Mouse (Mus musculus): Measurements from ENCODE around the gene Gm10644. TPM values are rescaled to one million over a fixed set of nuclear protein-coding genes. Genes with fewer than 3 reads are reported as not detected.

Gene Gm10644
- polyA plus RNA-seq, 1 experiment = 1.1 TPM

- TF ChIP-seq POLR2A (IDR thresholded peaks at IDR 0.05; ENCODE audit: control insufficient read depth, extremely low read depth, insufficient read depth, low read length, poor library complexity) = no peak
- no peak for TF ChIP-seq CTCF (IDR thresholded peaks at IDR 0.05; ENCODE audit: borderline replicate concordance, control insufficient read depth, extremely low read depth, insufficient read depth, low read length, poor library complexity)
- H3K4me1 ChIP-seq (replicated peaks; ENCODE audit: control insufficient read depth, insufficient read depth, low read length) = peaks cover 28% of the 10 kb centered on the region
- H3K27ac ChIP-seq (ENCODE audit: control insufficient read depth, insufficient read depth, low read length) = no peak overlapping the region
- WGBS = under 1% methylated on average over 92 of the region's 100 CpGs
- H3K4me3 ChIP-seq (ENCODE audit: control insufficient read depth, insufficient read depth, low read length) = peak overlapping the region; percentile 50
- H3K36me3 ChIP-seq (ENCODE audit: control insufficient read depth, insufficient read depth, low read length) = no peaks in the 10 kb centered on the region
- no peak for DNase-seq
- no peaks in the 10 kb centered on the region for H3K27me3 ChIP-seq (ENCODE audit: control insufficient read depth, insufficient read depth, low read length)
These were observed 54.6 kb downstream of the Gm10644 start for GRCm38 (mm10) chr8:83900266-83900956.

- Histone ChIP-seq H3K36me3 (ENCODE audit: control insufficient read depth, insufficient read depth, low read length) (no peaks in the 10 kb centered on the region), H3K4me3 (ENCODE audit: control insufficient read depth, insufficient read depth, low read length) (peak within 1 kb of the TSS; percentile 50), H3K27me3 (ENCODE audit: control insufficient read depth, insufficient read depth, low read length) (no peaks in the 10 kb centered on the region), H3K4me1 (replicated peaks; ENCODE audit: control insufficient read depth, insufficient read depth, low read length) (peaks cover 25% of the 10 kb centered on the region), H3K27ac (ENCODE audit: control insufficient read depth, insufficient read depth, low read length) (no peak within 1 kb of the TSS)
- TF ChIP-seq CTCF (IDR thresholded peaks at IDR 0.05; ENCODE audit: borderline replicate concordance, control insufficient read depth, extremely low read depth, insufficient read depth, low read length, poor library complexity) = peak; percentile 51; the same call in 1 of the 2 replicates
- TF ChIP-seq POLR2A (IDR thresholded peaks at IDR 0.05; ENCODE audit: control insufficient read depth, extremely low read depth, insufficient read depth, low read length, poor library complexity) = peak; percentile 71; the same call in 1 of the 2 replicates
- DNase-seq = peak; percentile 88
- WGBS = under 1% methylated on average over 70 of the region's 70 CpGs
These were observed 55.4 kb downstream of the Gm10644 start, which contains the start of gene Adgrl1 for GRCm38 (mm10) chr8:83899363-83900252. TSS of gene Adgrl1 (plus strand) at chr8:83900105.

- peak; percentile 37 for DNase-seq
- no peaks in the 10 kb centered on the region for H3K36me3 ChIP-seq (ENCODE audit: control insufficient read depth, insufficient read depth, low read length)
- TF ChIP-seq POLR2A (IDR thresholded peaks at IDR 0.05; ENCODE audit: control insufficient read depth, extremely low read depth, insufficient read depth, low read length, poor library complexity) (no peak), CTCF (IDR thresholded peaks at IDR 0.05; ENCODE audit: borderline replicate concordance, control insufficient read depth, extremely low read depth, insufficient read depth, low read length, poor library complexity) (no peak)
- WGBS = 2% methylated on average over 13 of the region's 13 CpGs
- peak overlapping the region; percentile 50 for H3K4me3 ChIP-seq (ENCODE audit: control insufficient read depth, insufficient read depth, low read length)
- H3K27ac ChIP-seq (ENCODE audit: control insufficient read depth, insufficient read depth, low read length) = no peak overlapping the region
- no peaks in the 10 kb centered on the region for H3K27me3 ChIP-seq (ENCODE audit: control insufficient read depth, insufficient read depth, low read length)
- H3K4me1 ChIP-seq (replicated peaks; ENCODE audit: control insufficient read depth, insufficient read depth, low read length) = peaks cover 24% of the 10 kb centered on the region
These were observed 56.0 kb downstream of the Gm10644 start for GRCm38 (mm10) chr8:83898985-83899362.

- TF ChIP-seq CTCF (IDR thresholded peaks at IDR 0.05; ENCODE audit: borderline replicate concordance, control insufficient read depth, extremely low read depth, insufficient read depth, low read length, poor library complexity) (no peak), POLR2A (IDR thresholded peaks at IDR 0.05; ENCODE audit: control insufficient read depth, extremely low read depth, insufficient read depth, low read length, poor library complexity) (no peak)
- H3K4me1 ChIP-seq (replicated peaks; ENCODE audit: control insufficient read depth, insufficient read depth, low read length) = peaks cover 24% of the 10 kb centered on the region
- 43% methylated on average over 10 of the region's 10 CpGs for WGBS
- no peak overlapping the region for H3K4me3 ChIP-seq (ENCODE audit: control insufficient read depth, insufficient read depth, low read length)
- no peaks in the 10 kb centered on the region for H3K36me3 ChIP-seq (ENCODE audit: control insufficient read depth, insufficient read depth, low read length)
- DNase-seq = no peak
- H3K27ac ChIP-seq (ENCODE audit: control insufficient read depth, insufficient read depth, low read length) = no peak overlapping the region
- no peaks in the 10 kb centered on the region for H3K27me3 ChIP-seq (ENCODE audit: control insufficient read depth, insufficient read depth, low read length)
These were observed 56.5 kb downstream of the Gm10644 start for GRCm38 (mm10) chr8:83898456-83898855.

- WGBS = 9% methylated on average over 26 of the region's 26 CpGs
- Histone ChIP-seq H3K4me1 (replicated peaks; ENCODE audit: control insufficient read depth, insufficient read depth, low read length) (peaks cover 17% of the 10 kb centered on the region), H3K27ac (ENCODE audit: control insufficient read depth, insufficient read depth, low read length) (no peak overlapping the region), H3K27me3 (ENCODE audit: control insufficient read depth, insufficient read depth, low read length) (no peaks in the 10 kb centered on the region), H3K36me3 (ENCODE audit: control insufficient read depth, insufficient read depth, low read length) (no peaks in the 10 kb centered on the region), H3K4me3 (ENCODE audit: control insufficient read depth, insufficient read depth, low read length) (no peak overlapping the region)
- DNase-seq = peak; percentile 57
- TF ChIP-seq CTCF (IDR thresholded peaks at IDR 0.05; ENCODE audit: borderline replicate concordance, control insufficient read depth, extremely low read depth, insufficient read depth, low read length, poor library complexity) (peak; percentile 73), POLR2A (IDR thresholded peaks at IDR 0.05; ENCODE audit: control insufficient read depth, extremely low read depth, insufficient read depth, low read length, poor library complexity) (no peak)
These were observed 57.8 kb downstream of the Gm10644 start for GRCm38 (mm10) chr8:83897211-83897610.

- no peak overlapping the region for H3K27ac ChIP-seq (ENCODE audit: control insufficient read depth, insufficient read depth, low read length)
- H3K4me1 ChIP-seq (replicated peaks; ENCODE audit: control insufficient read depth, insufficient read depth, low read length) = peaks cover 11% of the 10 kb centered on the region
- DNase-seq = no peak
- WGBS = 93% methylated on average over 7 of the region's 7 CpGs
- H3K36me3 ChIP-seq (ENCODE audit: control insufficient read depth, insufficient read depth, low read length) = no peaks in the 10 kb centered on the region
- no peak overlapping the region for H3K4me3 ChIP-seq (ENCODE audit: control insufficient read depth, insufficient read depth, low read length)
- TF ChIP-seq POLR2A (IDR thresholded peaks at IDR 0.05; ENCODE audit: control insufficient read depth, extremely low read depth, insufficient read depth, low read length, poor library complexity) = no peak
- TF ChIP-seq CTCF (IDR thresholded peaks at IDR 0.05; ENCODE audit: borderline replicate concordance, control insufficient read depth, extremely low read depth, insufficient read depth, low read length, poor library complexity) = no peak
- H3K27me3 ChIP-seq (ENCODE audit: control insufficient read depth, insufficient read depth, low read length) = no peaks in the 10 kb centered on the region
These were observed 58.5 kb downstream of the Gm10644 start for GRCm38 (mm10) chr8:83896461-83896860.

Measured in thymus, adult 2 months (tissue).